1 mouse cellular context compared by ENCODE assay signal in the genomic region with DNA sequence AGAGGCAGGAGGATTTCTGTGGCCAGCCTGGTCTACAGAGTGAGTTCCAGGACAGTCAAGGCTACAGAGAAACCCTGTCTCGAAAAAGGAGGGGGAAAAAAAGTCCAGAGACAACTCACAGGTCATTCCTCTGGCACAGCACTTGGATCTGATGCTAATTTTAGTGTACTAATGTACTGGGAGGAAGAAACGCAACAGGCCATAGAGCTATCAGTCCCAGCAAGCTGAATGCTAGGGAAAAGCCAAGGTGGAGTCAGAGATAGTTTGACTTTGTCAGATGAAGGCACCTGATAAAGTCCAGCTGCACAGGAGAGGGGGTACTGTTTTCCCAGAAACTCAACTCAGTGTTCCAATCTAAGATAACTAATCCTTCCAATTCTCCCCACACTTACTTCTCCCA.
TF ChIP-seq lines count a peak whose summit lies in the region.

No protein-coding gene starts in this region.

TF ChIP-seq in MEL, 35 proteins besides CTCF, POLR2A, EP300 and RAD21 (continued from another document):
- TF ChIP-seq MAZ (IDR thresholded peaks at IDR 0.05; ENCODE audit: low read depth, low read length) (no peak), CHD2 (IDR thresholded peaks at IDR 0.05; ENCODE audit: low read length) (no peak), TAL1 (IDR thresholded peaks at IDR 0.05; ENCODE audit: low read length) (peak; percentile 20; the same call in 1 of the 2 replicates)
